9 mouse cellular contexts compared by ENCODE assay signal in genomic region chr11:54122416-54123264, GRCm38 (mm10). TPM values are rescaled to one million over a fixed set of nuclear protein-coding genes. Genes with fewer than 3 reads are reported as not detected.
A peak's percentile ranks its signal among the peaks of the same experiment; 100 is the strongest.
DNase-seq lines count a peak whose midpoint lies in the region; ATAC-seq and TF ChIP-seq lines count a peak whose summit lies in the region.
"Had no signal": no experiment of that assay in that cellular context is flagged by ENCODE, and none has a peak within 500 bp of the region (broad histone marks: within the 10 kb centered on the region; RNA-seq: fewer than 3 reads in every experiment).

No protein-coding gene starts in this region.

- WGBS in liver, embryonic 12.5 days (ENCODE audit: insufficient replicate concordance) = 63% methylated on average over 14 of the region's 14 CpGs
- WGBS in embryonic facial prominence, embryonic 15.5 days = 51% methylated on average over 14 of the region's 14 CpGs
- WGBS in heart, postnatal 0 days = 41% methylated on average over 14 of the region's 14 CpGs
- 50% methylated on average over 14 of the region's 14 CpGs for WGBS in small intestine, adult 2 months

- H3K27ac ChIP-seq in liver, embryonic 12.5 days = no peak overlapping the region
- no peak overlapping the region for H3K27ac ChIP-seq in embryonic facial prominence, embryonic 15.5 days (replicated peaks)
- H3K27ac ChIP-seq in heart, postnatal 0 days (ENCODE audit: low read depth) = peak overlapping the region; percentile 68
- no peak overlapping the region for H3K27ac ChIP-seq in small intestine, adult 2 months (ENCODE audit: insufficient read depth, low read depth, low read length)
- H3K27ac ChIP-seq: liver, embryonic 15.5 days had no signal

- no peak overlapping the region for H3K4me3 ChIP-seq in liver, embryonic 12.5 days
- H3K4me3 ChIP-seq in embryonic facial prominence, embryonic 15.5 days (replicated peaks) = no peak overlapping the region
- no peak overlapping the region for H3K4me3 ChIP-seq in heart, postnatal 0 days (ENCODE audit: low read depth, low read length)
- H3K4me3 ChIP-seq in small intestine, adult 2 months (ENCODE audit: low read depth, low read length) = no peak overlapping the region
- H3K4me3 ChIP-seq: liver, embryonic 15.5 days had no signal

- H3K9ac ChIP-seq in liver, embryonic 12.5 days = no peak overlapping the region
- H3K9ac ChIP-seq in embryonic facial prominence, embryonic 15.5 days = no peak overlapping the region
- no peak overlapping the region for H3K9ac ChIP-seq in heart, postnatal 0 days (replicated peaks; ENCODE audit: low read depth, low read length)
- H3K9ac ChIP-seq: liver, embryonic 15.5 days had no signal

- ATAC-seq in liver, embryonic 12.5 days = peak; percentile 49; the same call in 1 of the 2 replicates
- ATAC-seq in embryonic facial prominence, embryonic 15.5 days (ENCODE audit: insufficient number of reproducible peaks, low FRiP score, low TSS enrichment, low read depth) = peak; percentile 63
- peak; percentile 80 for ATAC-seq in heart, postnatal 0 days (ENCODE audit: insufficient read depth, low read depth)

- no peak overlapping the region for H3K4me2 ChIP-seq in liver, embryonic 12.5 days
- no peak overlapping the region for H3K4me2 ChIP-seq in embryonic facial prominence, embryonic 15.5 days (replicated peaks)
- 0 out of 2 replicates have a peak overlapping the region, but pooled peaks have one; percentile 18 for H3K4me2 ChIP-seq in heart, postnatal 0 days (ENCODE audit: low read depth, low read length)
- H3K4me2 ChIP-seq: liver, embryonic 15.5 days had no signal

- no peak for DNase-seq in liver
- DNase-seq in heart, postnatal 0 days (ENCODE audit: low spot score) = peak; percentile 60
- peak; percentile 42 to 74 for DNase-seq in layer of hippocampus, adult 18-20 months (ENCODE audit: low spot score in 2 of 2)
- peak; percentile 69 for DNase-seq in lung, postnatal 25 days (ENCODE audit: low spot score)
- no peak for DNase-seq in ovary, postnatal 36 days (ENCODE audit: low spot score)

- peaks cover 15% of the 10 kb centered on the region; the same call in 1 of the 2 replicates for H3K27me3 ChIP-seq in liver, embryonic 12.5 days (replicated peaks)
- no peaks in the 10 kb centered on the region for H3K27me3 ChIP-seq in embryonic facial prominence, embryonic 15.5 days
- H3K27me3 ChIP-seq in heart, postnatal 0 days (ENCODE audit: control insufficient read depth, insufficient read depth, low read length) = no peaks in the 10 kb centered on the region
- H3K27me3 ChIP-seq in small intestine, adult 2 months (ENCODE audit: control insufficient read depth, insufficient read depth, low read length) = no peaks in the 10 kb centered on the region
- H3K27me3 ChIP-seq: liver, embryonic 15.5 days had no signal

- H3K36me3 ChIP-seq in liver, embryonic 12.5 days = no peaks in the 10 kb centered on the region
- H3K36me3 ChIP-seq in embryonic facial prominence, embryonic 15.5 days = peaks cover 35% of the 10 kb centered on the region
- peaks cover 54% of the 10 kb centered on the region for H3K36me3 ChIP-seq in heart, postnatal 0 days (replicated peaks; ENCODE audit: control insufficient read depth, insufficient read depth, low read length)
- no peaks in the 10 kb centered on the region for H3K36me3 ChIP-seq in small intestine, adult 2 months (ENCODE audit: control insufficient read depth, insufficient read depth, low read length)
- H3K36me3 ChIP-seq: liver, embryonic 15.5 days had no signal

- H3K4me1 ChIP-seq in liver, embryonic 12.5 days = peaks cover 24% of the 10 kb centered on the region
- H3K4me1 ChIP-seq in embryonic facial prominence, embryonic 15.5 days = peaks cover 28% of the 10 kb centered on the region
- peaks cover 20% of the 10 kb centered on the region for H3K4me1 ChIP-seq in heart, postnatal 0 days (ENCODE audit: control insufficient read depth, insufficient read depth)
- H3K4me1 ChIP-seq in small intestine, adult 2 months (ENCODE audit: control insufficient read depth, insufficient read depth, insufficient read length, low read length) = no peaks in the 10 kb centered on the region

- TF ChIP-seq EP300 in heart, postnatal 0 days (IDR thresholded peaks at IDR 0.05; ENCODE audit: low read depth) = no peak

- TF ChIP-seq POLR2A in small intestine, adult 2 months (IDR thresholded peaks at IDR 0.05; ENCODE audit: low read depth, low read length) = no peak

- H3K9me3 ChIP-seq in liver, embryonic 12.5 days (replicated peaks) = no peaks in the 10 kb centered on the region
- H3K9me3 ChIP-seq in embryonic facial prominence, embryonic 15.5 days (replicated peaks) = no peaks in the 10 kb centered on the region
- H3K9me3 ChIP-seq in heart, postnatal 0 days (replicated peaks; ENCODE audit: control insufficient read depth, low read length) = no peaks in the 10 kb centered on the region
- H3K9me3 ChIP-seq: liver, embryonic 15.5 days had no signal

- TF ChIP-seq CTCF in heart, postnatal 0 days (IDR thresholded peaks at IDR 0.05; ENCODE audit: low read depth) = peak; percentile 75
- peak; percentile 24; the same call in 1 of the 2 replicates for TF ChIP-seq CTCF in small intestine, adult 2 months (IDR thresholded peaks at IDR 0.05; ENCODE audit: extremely low read depth, insufficient read length, insufficient replicate concordance, low read depth, low read length)

RNA-seq across cellular contexts. Expression of gene P4ha2, which starts 22.7 kb away (rescaled TPM):
- 9.9 and 10.3 TPM in 2 replicates for polyA plus RNA-seq in liver, embryonic 12.5 days (2016; fragmentation: Nextera tagmentation; extraction: Ambion mirVana)
- polyA plus RNA-seq in embryonic facial prominence, embryonic 15.5 days (2015; fragmentation: Nextera tagmentation; extraction: Ambion mirVana) = 123 and 126 TPM in 2 replicates
- total RNA-seq in heart, postnatal 0 days (2014; rRNA removed; ENCODE audit: low replicate concordance) = 49.0 and 67.2 TPM in 2 replicates
- 18.9 and 19.8 TPM in 2 replicates for polyA plus RNA-seq in heart, postnatal 0 days (2015; fragmentation: Nextera tagmentation; extraction: Ambion mirVana)
- total RNA-seq in layer of hippocampus, adult 18-20 months (2021) = 10 to 100 TPM; 26.9 to 30.7 TPM
- 1.5 and 1.8 TPM in 2 replicates for polyA plus RNA-seq in small intestine, adult 2 months (2012; rRNA removed)

RNA-seq across cellular contexts. Expression of gene Pdlim4, which starts 53.8 kb away (rescaled TPM):
- 4.4 and 4.9 TPM in 2 replicates for polyA plus RNA-seq in liver, embryonic 12.5 days (2016; fragmentation: Nextera tagmentation; extraction: Ambion mirVana)
- polyA plus RNA-seq in embryonic facial prominence, embryonic 15.5 days (2015; fragmentation: Nextera tagmentation; extraction: Ambion mirVana) = 168 and 169 TPM in 2 replicates
- total RNA-seq in heart, postnatal 0 days (2014; rRNA removed; ENCODE audit: low replicate concordance) = 14.2 and 29.3 TPM in 2 replicates
- polyA plus RNA-seq in heart, postnatal 0 days (2015; fragmentation: Nextera tagmentation; extraction: Ambion mirVana) = 23.6 and 26.6 TPM in 2 replicates
- 10 to 100 TPM; 14.8 to 15.4 TPM for total RNA-seq in layer of hippocampus, adult 18-20 months (2021)
- polyA plus RNA-seq in small intestine, adult 2 months (2012; rRNA removed) = 15.6 and 16.6 TPM in 2 replicates

Comparison
In these comparisons a context has a peak if more than half of its experiments do, and no peak if none do; other contexts are left out.
1. DNase-seq: peak in heart, postnatal 0 days (single experiment), layer of hippocampus, adult 18-20 months (2 of 2) and lung, postnatal 25 days (single experiment); none in liver (single experiment) and ovary, postnatal 36 days (single experiment).
2. Peak in every context shown above with its lines, with median percentiles within 50 percentile points of each other: ATAC-seq.